Mouse (Mus musculus) cortical plate, adult 2 months (tissue): ENCODE results near the gene Gpr62.

Experiments used
- CTCF ChIP-seq: fragments of 200-500 bp; IDR thresholded peaks from 2 replicates; pipeline ENCODE4 v1.5.1; 2011; ENCODE audit warnings: mild to moderate bottlenecking, control low read depth, low read length; ENCODE audit not compliant: insufficient read depth; ENCODE audit errors: extremely low read depth
- POLR2A ChIP-seq: fragments of 200-500 bp; IDR thresholded peaks from 2 replicates; pipeline ENCODE4 v1.6.1; 2011; ENCODE audit warnings: mild to moderate bottlenecking, low read length, control low read depth; ENCODE audit not compliant: insufficient read depth; ENCODE audit errors: extremely low read depth

GRCm38 (mm10) chr9:106448498-106449031 lies 17.2 kb downstream of the Gpr62 start:
- TF ChIP-seq POLR2A (peak; percentile 89), CTCF (peak; percentile 65)
